Mouse (Mus musculus): Measurements from ENCODE around the gene Slc6a9.

The Slc6a9 gene

GRCm38 (mm10) chr4:117912685-117913273 is 78.5 kb downstream of the Slc6a9 start:
- peak; percentile 59 for DNase-seq (ENCODE audit: low read depth)

GRCm38 (mm10) chr4:117913421-117913820 is 79.1 kb downstream of the Slc6a9 start:
- DNase-seq (ENCODE audit: low read depth), result peak; percentile 65

GRCm38 (mm10) chr4:117914031-117914430 is 79.7 kb downstream of the Slc6a9 start:
- DNase-seq (ENCODE audit: low read depth), result no peak

GRCm38 (mm10) chr4:117914591-117915442 is 80.5 kb downstream of the Slc6a9 start, which contains the start of gene Ipo13:
TSS of gene Ipo13 (minus strand) at chr4:117914999.
- DNase-seq (ENCODE audit: low read depth), result peak; percentile 95

- no peak for DNase-seq (ENCODE audit: low read depth)
Measured at GRCm38 (mm10) chr4:117915489-117916105, 81.3 kb downstream of the Slc6a9 start.

GRCm38 (mm10) chr4:117916386-117916785 is 82.1 kb downstream of the Slc6a9 start:
- DNase-seq (ENCODE audit: low read depth), result peak; percentile 52

GRCm38 (mm10) chr4:117917402-117917801 is 83.1 kb downstream of the Slc6a9 start:
- DNase-seq (ENCODE audit: low read depth), result no peak

GRCm38 (mm10) chr4:117917847-117918246 is 83.5 kb downstream of the Slc6a9 start:
- DNase-seq (ENCODE audit: low read depth), result no peak

GRCm38 (mm10) chr4:117918261-117918660 is 84.0 kb downstream of the Slc6a9 start:
- DNase-seq (ENCODE audit: low read depth), result peak; percentile 66

- DNase-seq (ENCODE audit: low read depth), result no peak
Measured at GRCm38 (mm10) chr4:117918762-117919161, 84.5 kb downstream of the Slc6a9 start.

- DNase-seq (ENCODE audit: low read depth), result no peak
Measured at GRCm38 (mm10) chr4:117921358-117921757, 87.1 kb downstream of the Slc6a9 start.

GRCm38 (mm10) chr4:117923450-117923849 is 89.1 kb downstream of the Slc6a9 start:
- DNase-seq (ENCODE audit: low read depth), result peak; percentile 46
